Mouse (Mus musculus): ENCODE data around the gene Gna12. TPM values are rescaled to one million over a fixed set of nuclear protein-coding genes. Genes with fewer than 3 reads are reported as not detected.

Gna12 gene
- polyA plus RNA-seq, 1 experiment from 2014 or later, result 24.6 TPM

DNA sequence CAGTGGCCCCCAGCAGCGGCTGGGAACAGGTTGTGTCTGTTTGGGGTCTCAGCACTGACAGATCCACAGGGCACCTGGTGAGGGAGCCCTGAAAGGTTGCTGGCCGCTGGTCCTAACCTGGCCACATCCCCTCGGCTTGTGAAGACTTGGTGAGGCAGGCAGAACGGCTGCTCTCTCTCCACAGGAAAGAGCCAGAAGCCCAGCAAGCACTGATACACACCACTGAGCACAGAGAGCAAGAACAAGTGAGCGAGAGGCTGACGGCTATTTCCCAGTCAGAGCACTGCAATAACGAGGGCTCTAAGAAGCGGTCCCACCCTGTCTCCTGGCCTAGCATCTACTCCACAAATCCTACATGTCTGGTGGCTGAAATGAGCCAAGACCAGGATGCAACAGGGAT, 71.4 kb downstream of the Gna12 start:
- Histone ChIP-seq H3K27ac (replicated peaks) (no peak overlapping the region), H3K4me1 (peaks cover 7% of the 10 kb centered on the region; the same call in 1 of the 2 replicates), H3K27me3 (no peaks in the 10 kb centered on the region), H3K9ac (no peak overlapping the region), H3K4me2 (replicated peaks) (no peak overlapping the region), H3K4me3 (replicated peaks) (no peak overlapping the region), H3K36me3 (peaks cover 50% of the 10 kb centered on the region), H3K9me3 (replicated peaks) (no peaks in the 10 kb centered on the region)
- no peak for ATAC-seq (ENCODE audit: insufficient number of reproducible peaks, low FRiP score, low TSS enrichment, low read depth)
- WGBS, result 87% methylated on average over 8 of the region's 8 CpGs

DNA sequence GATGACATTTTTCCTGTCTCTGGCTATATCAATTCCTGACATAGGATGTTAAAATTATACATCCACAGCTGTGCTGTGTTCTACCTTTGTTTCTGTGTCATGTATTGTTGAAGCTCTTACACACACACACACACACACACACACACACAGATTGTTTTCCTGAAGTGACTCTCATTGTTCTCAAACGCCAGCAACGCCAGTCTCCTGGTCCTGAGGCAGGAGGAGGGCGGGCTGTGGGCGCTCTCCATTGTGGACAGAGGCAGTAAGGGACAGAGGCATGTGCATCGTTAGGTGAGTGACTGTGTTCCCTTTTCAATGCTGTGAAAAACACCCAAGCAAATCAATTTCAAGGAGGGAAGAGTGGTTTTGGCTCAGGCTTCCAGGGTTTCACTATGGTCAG, 77.0 kb downstream of the Gna12 start:
- H3K36me3 ChIP-seq, result peaks cover 8% of the 10 kb centered on the region; the same call in 1 of the 2 replicates
- ATAC-seq (ENCODE audit: insufficient number of reproducible peaks, low FRiP score, low TSS enrichment, low read depth), result no peak
- no peak overlapping the region for H3K9ac ChIP-seq
- no peak overlapping the region for H3K4me3 ChIP-seq (replicated peaks)
- no peak overlapping the region for H3K27ac ChIP-seq (replicated peaks)
- H3K4me2 ChIP-seq (replicated peaks), result no peak overlapping the region
- 78% methylated on average over 5 of the region's 5 CpGs for WGBS
- peaks cover 15% of the 10 kb centered on the region for H3K4me1 ChIP-seq
- no peaks in the 10 kb centered on the region for H3K9me3 ChIP-seq (replicated peaks)
- no peaks in the 10 kb centered on the region for H3K27me3 ChIP-seq

DNA sequence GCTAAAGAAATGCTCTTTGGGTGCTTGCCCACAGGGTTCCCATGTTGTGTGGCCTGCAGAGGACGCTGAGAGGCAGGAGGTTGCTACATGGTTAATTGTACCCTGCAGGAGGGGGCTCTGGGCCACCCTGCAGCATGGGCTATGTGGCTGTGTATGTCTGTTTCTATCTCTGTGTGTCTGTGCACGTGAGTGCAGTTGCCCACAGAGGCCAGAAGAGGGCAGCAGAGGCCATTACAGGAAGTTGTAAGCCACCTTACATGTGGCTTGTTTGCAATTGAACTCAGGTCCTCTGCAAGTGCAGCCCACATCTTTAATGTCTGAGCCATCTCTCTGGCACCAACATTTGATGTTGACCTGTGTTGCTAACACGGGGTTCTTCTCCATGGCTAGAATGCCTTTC, 77.6 kb downstream of the Gna12 start:
- H3K4me3 ChIP-seq (replicated peaks), result no peak overlapping the region
- 0 out of 2 replicates have a peak overlapping the region, but pooled peaks have one; percentile 17 for H3K27ac ChIP-seq (replicated peaks)
- no peak overlapping the region for H3K4me2 ChIP-seq (replicated peaks)
- WGBS, result 94% methylated on average over 3 of the region's 3 CpGs
- no peaks in the 10 kb centered on the region for H3K9me3 ChIP-seq (replicated peaks)
- peaks cover 15% of the 10 kb centered on the region for H3K4me1 ChIP-seq
- H3K9ac ChIP-seq, result no peak overlapping the region
- no peak for ATAC-seq (ENCODE audit: insufficient number of reproducible peaks, low FRiP score, low TSS enrichment, low read depth)
- H3K36me3 ChIP-seq, result peaks cover 3% of the 10 kb centered on the region; the same call in 1 of the 2 replicates
- H3K27me3 ChIP-seq, result no peaks in the 10 kb centered on the region

DNA sequence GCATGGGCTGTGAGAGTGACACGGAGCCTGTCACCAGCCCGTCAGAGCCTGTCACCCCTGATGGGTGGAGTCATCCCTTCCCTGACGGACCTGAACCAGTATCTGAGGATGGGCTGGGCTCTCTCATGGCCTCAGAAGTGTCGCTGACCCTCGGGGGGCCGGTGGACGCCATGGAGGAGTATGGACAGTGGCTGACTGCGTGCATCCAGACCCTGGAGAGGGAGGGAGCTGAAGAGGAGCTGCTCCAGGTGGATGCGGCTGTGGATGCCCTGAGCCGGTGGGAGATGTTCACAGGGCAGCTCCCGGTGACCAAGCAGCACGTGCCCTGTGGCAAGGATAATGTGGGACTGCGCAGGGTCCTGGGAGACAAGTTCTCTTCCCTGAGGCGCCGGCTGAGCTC, 78.2 kb downstream of the Gna12 start:
- ATAC-seq (ENCODE audit: insufficient number of reproducible peaks, low FRiP score, low TSS enrichment, low read depth), result no peak
- Histone ChIP-seq H3K9me3 (replicated peaks) (no peaks in the 10 kb centered on the region), H3K4me1 (peaks cover 15% of the 10 kb centered on the region), H3K36me3 (no peaks in the 10 kb centered on the region), H3K4me3 (replicated peaks) (no peak overlapping the region), H3K27ac (replicated peaks) (no peak overlapping the region), H3K9ac (no peak overlapping the region), H3K27me3 (no peaks in the 10 kb centered on the region), H3K4me2 (replicated peaks) (no peak overlapping the region)
- WGBS, result 94% methylated on average over 15 of the region's 15 CpGs

DNA sequence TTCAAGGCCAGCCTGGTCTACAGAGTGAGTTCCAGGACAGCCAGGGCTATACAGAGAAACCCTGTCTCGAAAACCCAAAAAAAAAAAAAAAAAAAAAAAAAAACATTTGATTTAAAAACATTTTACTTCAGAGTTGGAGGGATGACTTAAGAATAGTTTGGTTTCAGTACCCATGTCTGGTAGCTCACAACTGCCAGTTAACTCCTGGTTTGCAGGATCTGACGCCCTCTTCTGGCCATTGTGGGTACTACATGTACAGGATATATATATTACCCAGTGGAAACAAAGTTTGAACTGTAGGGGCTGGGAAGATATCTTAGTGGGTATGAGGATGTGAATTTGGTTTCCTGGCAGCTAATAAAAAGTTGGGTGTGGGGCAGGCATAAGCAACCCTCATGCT, 79.3 kb downstream of the Gna12 start:
- H3K27me3 ChIP-seq, result no peaks in the 10 kb centered on the region
- WGBS, result 0% methylated on average over 1 of the region's 2 CpGs
- no peak overlapping the region for H3K4me3 ChIP-seq (replicated peaks)
- H3K27ac ChIP-seq (replicated peaks), result no peak overlapping the region
- no peak overlapping the region for H3K4me2 ChIP-seq (replicated peaks)
- H3K9ac ChIP-seq, result no peak overlapping the region
- H3K36me3 ChIP-seq, result no peaks in the 10 kb centered on the region
- no peaks in the 10 kb centered on the region for H3K9me3 ChIP-seq (replicated peaks)
- no peak for ATAC-seq (ENCODE audit: insufficient number of reproducible peaks, low FRiP score, low TSS enrichment, low read depth)
- peaks cover 8% of the 10 kb centered on the region for H3K4me1 ChIP-seq

DNA sequence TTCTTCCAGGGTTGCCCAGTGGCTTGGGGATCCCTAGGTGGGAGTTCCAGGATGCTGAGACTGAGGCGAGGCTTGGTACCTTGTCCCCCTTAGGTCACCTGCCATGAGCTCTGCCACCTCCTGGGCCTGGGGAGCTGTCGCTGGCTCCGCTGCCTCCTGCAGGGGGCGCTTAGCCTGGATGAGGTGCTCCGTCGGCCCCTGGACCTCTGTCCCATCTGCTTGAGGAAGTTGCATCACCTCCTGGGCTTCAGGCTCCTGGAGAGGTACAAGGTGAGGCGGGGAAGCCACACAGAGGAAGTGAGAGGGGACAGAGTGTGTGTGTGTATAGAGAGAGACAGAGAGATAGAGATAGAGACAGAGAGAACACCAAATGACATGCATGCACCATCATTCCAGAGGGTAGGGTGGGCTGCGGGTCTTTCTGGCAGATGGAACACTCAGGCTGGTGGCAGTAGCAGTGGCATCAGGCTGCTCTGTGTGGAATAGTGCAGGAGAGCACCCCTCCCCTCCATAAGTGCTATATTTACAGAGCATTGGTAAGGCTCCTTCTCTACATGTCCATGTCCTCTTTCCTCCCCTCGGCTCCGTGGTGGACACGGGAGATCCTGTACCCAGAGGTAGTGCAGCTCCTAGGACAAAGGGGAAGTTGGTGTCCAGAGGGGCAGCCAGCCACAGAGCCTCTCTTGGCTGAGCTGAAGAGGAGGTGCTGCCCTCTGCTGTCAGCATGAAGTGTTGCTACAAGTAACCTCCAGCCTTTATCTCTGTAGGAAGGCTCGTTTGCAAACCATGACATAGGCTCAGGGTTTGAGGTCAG, 81.0 kb downstream of the Gna12 start:
- Histone ChIP-seq H3K4me1 (peaks cover 7% of the 10 kb centered on the region), H3K4me3 (replicated peaks) (peak overlapping the region; percentile 27), H3K9me3 (replicated peaks) (no peaks in the 10 kb centered on the region), H3K4me2 (replicated peaks) (peak overlapping the region; percentile 48), H3K27me3 (no peaks in the 10 kb centered on the region), H3K9ac (0 out of 2 replicates have a peak overlapping the region, but pooled peaks have one; percentile 0), H3K27ac (replicated peaks) (no peak overlapping the region), H3K36me3 (no peaks in the 10 kb centered on the region)
- ATAC-seq (ENCODE audit: insufficient number of reproducible peaks, low FRiP score, low TSS enrichment, low read depth), result peak; percentile 56; the same call in 1 of the 2 replicates
- 17% methylated on average over 12 of the region's 12 CpGs for WGBS

DNA sequence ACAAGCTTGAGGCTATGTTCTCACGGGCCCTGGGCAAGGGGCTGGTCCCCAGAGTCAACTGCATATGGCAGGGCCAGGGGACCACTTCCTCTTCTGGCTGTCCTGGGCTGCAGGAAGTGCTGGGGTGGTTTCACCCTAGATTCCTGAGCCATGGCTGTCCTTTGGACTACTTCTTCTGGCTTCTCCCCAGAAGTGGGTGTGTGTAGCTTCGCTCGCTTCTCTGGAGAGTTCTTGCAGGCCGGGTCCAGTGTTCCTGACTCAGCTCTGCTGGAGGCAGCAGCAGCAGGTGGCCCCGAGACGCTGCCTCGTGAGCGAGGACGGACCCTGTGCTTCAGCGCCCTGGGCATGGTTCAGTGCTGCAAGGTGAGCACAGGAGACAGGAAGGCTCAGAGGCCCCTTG, 81.8 kb downstream of the Gna12 start:
- no peak for ATAC-seq (ENCODE audit: insufficient number of reproducible peaks, low FRiP score, low TSS enrichment, low read depth)
- Histone ChIP-seq H3K27ac (replicated peaks) (no peak overlapping the region), H3K4me2 (replicated peaks) (no peak overlapping the region), H3K4me1 (peaks cover 11% of the 10 kb centered on the region), H3K27me3 (no peaks in the 10 kb centered on the region), H3K9me3 (replicated peaks) (no peaks in the 10 kb centered on the region), H3K36me3 (no peaks in the 10 kb centered on the region), H3K4me3 (replicated peaks) (no peak overlapping the region), H3K9ac (no peak overlapping the region)
- WGBS, result 81% methylated on average over 10 of the region's 10 CpGs

DNA sequence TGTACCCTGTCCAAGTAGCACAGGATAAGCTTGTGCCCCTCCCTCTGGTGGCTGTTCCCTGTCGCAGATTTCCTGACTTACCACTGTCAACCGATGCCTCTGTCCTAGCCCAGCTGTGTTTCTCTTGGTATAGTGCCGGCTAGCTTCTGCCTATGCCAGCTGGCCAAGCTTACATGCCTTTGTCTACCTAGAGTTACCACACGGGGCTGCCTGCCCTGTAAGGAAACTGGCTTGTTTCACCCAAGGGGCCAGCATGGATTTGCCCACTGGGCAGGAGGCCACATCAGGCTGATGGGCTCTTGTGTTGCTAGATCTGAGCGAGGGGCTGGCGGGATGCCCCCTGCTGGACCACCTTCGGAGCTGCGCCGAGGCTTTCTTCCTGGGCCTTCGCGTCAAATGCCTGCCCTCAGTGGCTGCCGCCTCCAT, 86.5 kb downstream of the Gna12 start:
- Histone ChIP-seq H3K36me3 (no peaks in the 10 kb centered on the region), H3K4me3 (replicated peaks) (no peak overlapping the region), H3K27ac (replicated peaks) (no peak overlapping the region), H3K9me3 (replicated peaks) (no peaks in the 10 kb centered on the region), H3K9ac (no peak overlapping the region), H3K4me2 (replicated peaks) (no peak overlapping the region), H3K4me1 (0 out of 2 replicates have a peak, but pooled peaks cover 3% of the 10 kb centered on the region), H3K27me3 (no peaks in the 10 kb centered on the region)
- 31% methylated on average over 12 of the region's 12 CpGs for WGBS
- ATAC-seq (ENCODE audit: insufficient number of reproducible peaks, low FRiP score, low TSS enrichment, low read depth), result no peak

DNA sequence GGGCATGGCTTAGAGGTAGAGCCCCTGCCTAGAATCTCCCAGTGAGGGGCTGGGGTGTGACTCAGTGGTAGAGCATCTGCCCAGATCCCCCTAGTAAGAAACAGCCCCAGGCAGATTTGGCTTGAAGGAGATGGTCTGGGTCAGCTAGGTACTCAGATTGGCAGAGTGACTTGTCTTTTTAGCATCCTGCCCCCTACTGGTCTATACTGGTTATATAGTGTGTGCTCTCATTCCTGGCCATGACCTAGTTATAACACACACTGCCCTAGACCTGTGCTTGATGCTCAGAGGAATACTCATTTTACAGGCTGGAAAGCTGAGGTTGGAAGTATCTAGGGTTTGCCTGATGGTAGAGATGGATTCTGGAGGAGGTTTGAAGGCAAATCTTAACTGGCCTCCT, 88.4 kb downstream of the Gna12 start:
- H3K4me3 ChIP-seq (replicated peaks), result no peak overlapping the region
- no peaks in the 10 kb centered on the region for H3K9me3 ChIP-seq (replicated peaks)
- no peak overlapping the region for H3K9ac ChIP-seq
- no peak overlapping the region for H3K27ac ChIP-seq (replicated peaks)
- ATAC-seq (ENCODE audit: insufficient number of reproducible peaks, low FRiP score, low TSS enrichment, low read depth), result no peak
- H3K27me3 ChIP-seq, result peaks cover 5% of the 10 kb centered on the region
- no peak overlapping the region for H3K4me2 ChIP-seq (replicated peaks)
- H3K4me1 ChIP-seq, result peaks cover 3% of the 10 kb centered on the region; the same call in 1 of the 2 replicates
- H3K36me3 ChIP-seq, result no peaks in the 10 kb centered on the region

DNA sequence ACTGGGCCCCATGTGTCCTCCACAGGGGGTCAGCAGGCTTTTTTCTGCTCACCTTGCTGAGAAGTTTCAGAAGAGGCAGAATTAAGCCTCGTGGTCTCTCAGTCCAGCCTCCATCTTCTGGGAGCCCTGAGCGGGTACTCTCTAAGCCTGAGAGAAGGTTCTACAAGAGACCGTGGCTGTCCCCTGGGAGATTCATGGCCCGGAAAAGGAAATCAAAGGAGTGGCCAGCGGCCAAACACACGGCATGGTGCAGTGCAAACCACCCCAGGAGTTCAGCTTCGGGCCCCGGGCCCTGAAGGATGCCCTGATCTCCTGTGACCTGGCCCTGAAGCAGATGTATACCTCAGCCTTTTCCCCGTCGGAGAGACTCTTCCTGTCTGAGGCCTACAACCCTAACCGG, 89.2 kb downstream of the Gna12 start:
- H3K9me3 ChIP-seq (replicated peaks), result no peaks in the 10 kb centered on the region
- no peak overlapping the region for H3K4me3 ChIP-seq (replicated peaks)
- peaks cover 13% of the 10 kb centered on the region for H3K27me3 ChIP-seq
- 65% methylated on average over 11 of the region's 11 CpGs for WGBS
- no peaks in the 10 kb centered on the region for H3K36me3 ChIP-seq
- no peak for ATAC-seq (ENCODE audit: insufficient number of reproducible peaks, low FRiP score, low TSS enrichment, low read depth)
- H3K4me1 ChIP-seq, result peaks cover 4% of the 10 kb centered on the region
- H3K9ac ChIP-seq, result no peak overlapping the region
- H3K4me2 ChIP-seq (replicated peaks), result no peak overlapping the region
- no peak overlapping the region for H3K27ac ChIP-seq (replicated peaks)

DNA sequence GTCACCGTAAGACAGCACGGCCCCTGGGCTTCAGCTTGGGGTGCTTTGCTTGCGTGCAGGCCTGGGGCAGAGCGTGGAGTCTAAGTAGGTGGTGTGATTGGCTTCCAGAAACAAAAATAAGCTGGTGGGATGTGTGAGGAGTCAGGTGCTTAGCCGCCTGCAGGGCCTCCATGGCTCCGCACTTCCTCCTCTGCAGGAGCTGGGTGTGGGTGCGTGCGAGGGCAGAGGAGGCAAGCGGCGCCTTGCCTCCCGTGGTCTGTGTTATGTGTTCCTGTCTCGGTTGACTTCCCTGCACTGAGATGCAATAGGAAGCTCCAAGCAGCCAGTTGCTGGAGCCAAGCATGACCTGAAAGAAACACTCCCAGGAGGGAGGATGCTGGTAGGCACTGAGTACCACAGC, 90.4 kb downstream of the Gna12 start:
- Histone ChIP-seq H3K36me3 (no peaks in the 10 kb centered on the region), H3K27me3 (peaks cover 21% of the 10 kb centered on the region), H3K9me3 (replicated peaks) (no peaks in the 10 kb centered on the region), H3K4me1 (peaks cover 13% of the 10 kb centered on the region), H3K4me3 (replicated peaks) (no peak overlapping the region), H3K27ac (replicated peaks) (no peak overlapping the region), H3K9ac (no peak overlapping the region), H3K4me2 (replicated peaks) (no peak overlapping the region)
- ATAC-seq (ENCODE audit: insufficient number of reproducible peaks, low FRiP score, low TSS enrichment, low read depth), result no peak
- WGBS, result 68% methylated on average over 12 of the region's 12 CpGs

DNA sequence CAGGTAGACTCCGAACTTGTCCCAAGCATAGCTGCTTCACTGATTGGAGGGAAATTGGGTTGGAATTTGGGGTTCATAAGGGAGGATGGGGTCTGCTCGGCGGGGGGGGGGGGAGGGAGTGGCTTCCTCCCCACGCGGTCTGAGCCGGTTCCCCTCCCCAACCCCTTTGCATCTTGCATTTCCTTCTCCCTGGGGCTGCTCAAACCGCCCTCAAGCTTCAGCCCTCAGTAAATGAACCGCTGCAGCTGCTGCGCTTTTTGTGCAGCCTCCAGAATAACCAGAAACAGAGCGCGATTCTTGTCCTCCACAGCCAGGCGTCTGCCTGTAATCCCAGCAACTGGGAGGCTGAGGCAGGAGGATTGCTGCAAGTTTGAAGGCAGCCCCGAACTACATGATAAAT, 94.1 kb downstream of the Gna12 start:
- Histone ChIP-seq H3K27me3 (peaks cover 21% of the 10 kb centered on the region), H3K9ac (no peak overlapping the region), H3K4me2 (replicated peaks) (peak overlapping the region; percentile 55), H3K36me3 (no peaks in the 10 kb centered on the region), H3K4me1 (peaks cover 9% of the 10 kb centered on the region), H3K9me3 (replicated peaks) (no peaks in the 10 kb centered on the region), H3K4me3 (replicated peaks) (no peak overlapping the region; the same call in 1 of the 2 replicates), H3K27ac (replicated peaks) (no peak overlapping the region)
- ATAC-seq (ENCODE audit: insufficient number of reproducible peaks, low FRiP score, low TSS enrichment, low read depth), result no peak
- WGBS, result 11% methylated on average over 13 of the region's 13 CpGs

Measured in embryonic facial prominence, embryonic 15.5 days (tissue).